Mouse (Mus musculus) splenic B cell, adult 2 months (primary cell): Measurements from ENCODE around the gene Slc26a1.

Experiments used
- DNase-seq: peaks from one replicate; pipeline ENCODE4 v3.0.0-alpha.2; 2011; ENCODE audit warnings: low read depth, low spot score
- H3K27me3 ChIP-seq: 2 replicates; pipeline ENCODE4 v1.6.1; 2012; ENCODE audit warnings: mild to moderate bottlenecking, low read length, moderate library complexity, mixed read lengths; ENCODE audit not compliant: control insufficient read depth, poor library complexity, insufficient read depth, severe bottlenecking
- H3K36me3 ChIP-seq: 2 replicates; pipeline ENCODE4 v1.6.1; 2012; ENCODE audit warnings: mild to moderate bottlenecking, low read length, moderate library complexity, mixed read lengths; ENCODE audit not compliant: control insufficient read depth, poor library complexity, insufficient read depth, severe bottlenecking

Gene Slc26a1

GRCm38 (mm10) chr5:108674624-108675023 is 745 bp downstream of the Slc26a1 start:
- DNase-seq: no peak
- H3K36me3 ChIP-seq: no peaks in the 10 kb centered on the region
- no peaks in the 10 kb centered on the region for H3K27me3 ChIP-seq

- no peak for DNase-seq
- H3K27me3 ChIP-seq: no peaks in the 10 kb centered on the region
- H3K36me3 ChIP-seq: no peaks in the 10 kb centered on the region
Measured at GRCm38 (mm10) chr5:108671757-108672156, 3.6 kb downstream of the Slc26a1 start.

- H3K36me3 ChIP-seq: no peaks in the 10 kb centered on the region
- no peaks in the 10 kb centered on the region for H3K27me3 ChIP-seq
- DNase-seq: peak; percentile 70
Measured at GRCm38 (mm10) chr5:108670785-108671184, 4.6 kb downstream of the Slc26a1 start.

GRCm38 (mm10) chr5:108669986-108670385 is 5.4 kb downstream of the Slc26a1 start:
- no peaks in the 10 kb centered on the region for H3K27me3 ChIP-seq
- no peaks in the 10 kb centered on the region for H3K36me3 ChIP-seq
- DNase-seq: no peak

- Histone ChIP-seq H3K36me3 (no peaks in the 10 kb centered on the region), H3K27me3 (no peaks in the 10 kb centered on the region)
- peak; percentile 94 for DNase-seq
Measured at GRCm38 (mm10) chr5:108668977-108669936, 6.1 kb downstream of the Slc26a1 start, which contains the start of gene Dgkq. TSS of gene Dgkq (minus strand) at chr5:108669672.

- Histone ChIP-seq H3K27me3 (no peaks in the 10 kb centered on the region), H3K36me3 (no peaks in the 10 kb centered on the region)
- no peak for DNase-seq
Measured at GRCm38 (mm10) chr5:108668387-108668932, 6.9 kb downstream of the Slc26a1 start.

GRCm38 (mm10) chr5:108667370-108667769 is 8.0 kb downstream of the Slc26a1 start:
- Histone ChIP-seq H3K36me3 (no peaks in the 10 kb centered on the region), H3K27me3 (no peaks in the 10 kb centered on the region)
- DNase-seq: no peak

GRCm38 (mm10) chr5:108665066-108665465 is 10.3 kb downstream of the Slc26a1 start:
- Histone ChIP-seq H3K27me3 (no peaks in the 10 kb centered on the region), H3K36me3 (no peaks in the 10 kb centered on the region)
- DNase-seq: no peak

GRCm38 (mm10) chr5:108662772-108663171 is 12.6 kb downstream of the Slc26a1 start:
- no peak for DNase-seq
- no peaks in the 10 kb centered on the region for H3K27me3 ChIP-seq
- H3K36me3 ChIP-seq: no peaks in the 10 kb centered on the region

- peak; percentile 90 for DNase-seq
- Histone ChIP-seq H3K27me3 (no peaks in the 10 kb centered on the region), H3K36me3 (no peaks in the 10 kb centered on the region; the same call in 1 of the 2 replicates)
Measured at GRCm38 (mm10) chr5:108660632-108661268, 14.6 kb downstream of the Slc26a1 start.

GRCm38 (mm10) chr5:108659698-108660631 is 15.4 kb downstream of the Slc26a1 start, which contains the start of gene Idua:
TSS of gene Idua (plus strand) at chr5:108660331.
- Histone ChIP-seq H3K36me3 (no peaks in the 10 kb centered on the region; the same call in none of the 2 replicates), H3K27me3 (no peaks in the 10 kb centered on the region)
- DNase-seq: no peak

GRCm38 (mm10) chr5:108658611-108659010 is 16.8 kb downstream of the Slc26a1 start:
- no peaks in the 10 kb centered on the region; the same call in none of the 2 replicates for H3K36me3 ChIP-seq
- no peak for DNase-seq
- no peaks in the 10 kb centered on the region for H3K27me3 ChIP-seq

- Histone ChIP-seq H3K27me3 (no peaks in the 10 kb centered on the region), H3K36me3 (no peaks in the 10 kb centered on the region; the same call in none of the 2 replicates)
- no peak for DNase-seq
Measured at GRCm38 (mm10) chr5:108657406-108657805, 18.0 kb downstream of the Slc26a1 start.
